Mouse (Mus musculus): ENCODE measurements around the gene Spop. TPM values are rescaled to one million over a fixed set of nuclear protein-coding genes. Genes with fewer than 3 reads are reported as not detected.

The Spop gene
- polyA plus RNA-seq, 1 experiment from 2014 or later, result 77.8 TPM

GRCm38 (mm10) chr11:95510631-95511030, 96.8 kb downstream of the Spop start:
- 86% methylated on average over 12 of the region's 12 CpGs for WGBS
- Histone ChIP-seq H3K4me1 (replicated peaks; ENCODE audit: insufficient read depth, low read length) (no peaks in the 10 kb centered on the region; the same call in 1 of the 2 replicates), H3K9ac (ENCODE audit: low read depth, low read length) (no peak overlapping the region), H3K27ac (no peak overlapping the region), H3K9me3 (replicated peaks; ENCODE audit: low read length) (no peaks in the 10 kb centered on the region), H3K27me3 (ENCODE audit: insufficient read depth, low read length) (peaks cover 20% of the 10 kb centered on the region; the same call in 1 of the 2 replicates), H3K4me3 (replicated peaks; ENCODE audit: low read depth, low read length) (no peak overlapping the region), H3K36me3 (ENCODE audit: insufficient read depth, low read length) (no peaks in the 10 kb centered on the region), H3K4me2 (ENCODE audit: low read length) (no peak overlapping the region)
- no peak for ATAC-seq (replicated peaks; ENCODE audit: low FRiP score, low read depth)
- TF ChIP-seq CTCF (IDR thresholded peaks at IDR 0.05; ENCODE audit: low read depth), result no peak
- no peak for DNase-seq (ENCODE audit: low spot score)

- no peak for DNase-seq (ENCODE audit: low spot score)
- ATAC-seq (replicated peaks; ENCODE audit: low FRiP score, low read depth), result no peak
- Histone ChIP-seq H3K9me3 (replicated peaks; ENCODE audit: low read length) (no peaks in the 10 kb centered on the region), H3K4me2 (ENCODE audit: low read length) (no peak overlapping the region), H3K4me3 (replicated peaks; ENCODE audit: low read depth, low read length) (no peak overlapping the region), H3K36me3 (ENCODE audit: insufficient read depth, low read length) (no peaks in the 10 kb centered on the region), H3K27me3 (ENCODE audit: insufficient read depth, low read length) (peaks cover 22% of the 10 kb centered on the region; the same call in 1 of the 2 replicates), H3K27ac (no peak overlapping the region), H3K9ac (ENCODE audit: low read depth, low read length) (no peak overlapping the region), H3K4me1 (replicated peaks; ENCODE audit: insufficient read depth, low read length) (no peaks in the 10 kb centered on the region; the same call in 1 of the 2 replicates)
- 95% methylated on average over 1 of the region's 1 CpGs for whole genome bisulfite sequencing
- no peak for TF ChIP-seq CTCF (IDR thresholded peaks at IDR 0.05; ENCODE audit: low read depth)
Observed at GRCm38 (mm10) chr11:95511919-95512318, 98.0 kb downstream of the Spop start.

GRCm38 (mm10) chr11:95512383-95512782, 98.5 kb downstream of the Spop start:
- no peak for ATAC-seq (replicated peaks; ENCODE audit: low FRiP score, low read depth)
- Histone ChIP-seq H3K9me3 (replicated peaks; ENCODE audit: low read length) (no peaks in the 10 kb centered on the region), H3K9ac (ENCODE audit: low read depth, low read length) (no peak overlapping the region), H3K4me3 (replicated peaks; ENCODE audit: low read depth, low read length) (no peak overlapping the region), H3K4me2 (ENCODE audit: low read length) (no peak overlapping the region), H3K36me3 (ENCODE audit: insufficient read depth, low read length) (no peaks in the 10 kb centered on the region), H3K4me1 (replicated peaks; ENCODE audit: insufficient read depth, low read length) (no peaks in the 10 kb centered on the region; the same call in 1 of the 2 replicates), H3K27me3 (ENCODE audit: insufficient read depth, low read length) (peaks cover 27% of the 10 kb centered on the region; the same call in 1 of the 2 replicates), H3K27ac (no peak overlapping the region)
- no peak for DNase-seq (ENCODE audit: low spot score)
- 71% methylated on average over 6 of the region's 6 CpGs for WGBS
- no peak for TF ChIP-seq CTCF (IDR thresholded peaks at IDR 0.05; ENCODE audit: low read depth)

GRCm38 (mm10) chr11:95513461-95514297, 99.8 kb downstream of the Spop start:
- Histone ChIP-seq H3K4me3 (replicated peaks; ENCODE audit: low read depth, low read length) (peak overlapping the region; percentile 46), H3K9ac (ENCODE audit: low read depth, low read length) (peak overlapping the region; percentile 23; the same call in 1 of the 2 replicates), H3K36me3 (ENCODE audit: insufficient read depth, low read length) (no peaks in the 10 kb centered on the region), H3K9me3 (replicated peaks; ENCODE audit: low read length) (no peaks in the 10 kb centered on the region), H3K27ac (no peak overlapping the region), H3K4me1 (replicated peaks; ENCODE audit: insufficient read depth, low read length) (no peaks in the 10 kb centered on the region; the same call in 1 of the 2 replicates), H3K4me2 (ENCODE audit: low read length) (peak overlapping the region; percentile 82), H3K27me3 (ENCODE audit: insufficient read depth, low read length) (peaks cover 28% of the 10 kb centered on the region; the same call in 1 of the 2 replicates)
- no peak for DNase-seq (ENCODE audit: low spot score)
- 2% methylated on average over 52 of the region's 66 CpGs for WGBS
- ATAC-seq (replicated peaks; ENCODE audit: low FRiP score, low read depth), result no peak; the same call in 1 of the 2 replicates
- TF ChIP-seq CTCF (IDR thresholded peaks at IDR 0.05; ENCODE audit: low read depth), result no peak

- ATAC-seq (replicated peaks; ENCODE audit: low FRiP score, low read depth), result peak; percentile 33; the same call in 1 of the 2 replicates
- peak; percentile 50 for DNase-seq (ENCODE audit: low spot score)
- H3K27ac ChIP-seq, result no peak within 1 kb of the TSS
- H3K9ac ChIP-seq (ENCODE audit: low read depth, low read length), result peak within 1 kb of the TSS; percentile 23; the same call in 1 of the 2 replicates
- H3K4me3 ChIP-seq (replicated peaks; ENCODE audit: low read depth, low read length), result peak within 1 kb of the TSS; percentile 46
- no peaks in the 10 kb centered on the region for H3K9me3 ChIP-seq (replicated peaks; ENCODE audit: low read length)
- H3K4me1 ChIP-seq (replicated peaks; ENCODE audit: insufficient read depth, low read length), result no peaks in the 10 kb centered on the region; the same call in 1 of the 2 replicates
- peak; percentile 50 for TF ChIP-seq CTCF (IDR thresholded peaks at IDR 0.05; ENCODE audit: low read depth)
- peak within 1 kb of the TSS; percentile 82 for H3K4me2 ChIP-seq (ENCODE audit: low read length)
- no peaks in the 10 kb centered on the region for H3K36me3 ChIP-seq (ENCODE audit: insufficient read depth, low read length)
- WGBS, result 4% methylated on average over 52 of the region's 66 CpGs
- H3K27me3 ChIP-seq (ENCODE audit: insufficient read depth, low read length), result peaks cover 28% of the 10 kb centered on the region; the same call in 1 of the 2 replicates
Observed at GRCm38 (mm10) chr11:95514298-95514861, 100.5 kb downstream of the Spop start, which contains the start of gene Nxph3. Nxph3 (minus strand) TSS chr11:95514570.
